Mouse (Mus musculus) thymus, adult 2 months (tissue): Measurements from ENCODE around the gene Atxn3. TPM values are rescaled to one million over a fixed set of nuclear protein-coding genes. Genes with fewer than 3 reads are reported as not detected.

Experiments used
- DNase-seq: peaks from one replicate; pipeline ENCODE4 v3.0.0; 2021
- H3K27ac ChIP-seq: fragments of 200-500 bp; 2 replicates; pipeline ENCODE4 v1.5.1; 2012; ENCODE audit warnings: low read length, control low read depth; ENCODE audit not compliant: control insufficient read depth, insufficient read depth
- H3K27me3 ChIP-seq: fragments of 200-500 bp; 2 replicates; pipeline ENCODE4 v1.6.1; 2012; ENCODE audit warnings: mild to moderate bottlenecking, low read length, moderate library complexity, mixed read lengths; ENCODE audit not compliant: control insufficient read depth, insufficient read depth
- H3K36me3 ChIP-seq: fragments of 200-500 bp; 2 replicates; pipeline ENCODE4 v1.6.1; 2012; ENCODE audit warnings: mild to moderate bottlenecking, low read length, moderate library complexity; ENCODE audit not compliant: control insufficient read depth, insufficient read depth
- H3K4me1 ChIP-seq: fragments of 200-500 bp; replicated peaks from 2 replicates; pipeline ENCODE4 v1.6.1; 2012; ENCODE audit warnings: low read length; ENCODE audit not compliant: control insufficient read depth, insufficient read depth
- H3K4me3 ChIP-seq: fragments of 200-500 bp; 2 replicates; pipeline ENCODE4 v1.5.1; 2012; ENCODE audit warnings: mild to moderate bottlenecking, low read length, control low read depth, moderate library complexity; ENCODE audit not compliant: control insufficient read depth, insufficient read depth
- CTCF ChIP-seq: fragments of 200-500 bp; IDR thresholded peaks from 2 replicates; pipeline ENCODE4 v1.5.1; 2012; ENCODE audit warnings: mild to moderate bottlenecking, control low read depth, low read length, moderate library complexity, borderline replicate concordance; ENCODE audit not compliant: control insufficient read depth, poor library complexity, insufficient read depth; ENCODE audit errors: extremely low read depth
- POLR2A ChIP-seq: fragments of 200-500 bp; IDR thresholded peaks from 2 replicates; pipeline ENCODE4 v1.6.1; 2012; ENCODE audit warnings: mild to moderate bottlenecking, low read length, control low read depth, moderate library complexity; ENCODE audit not compliant: control insufficient read depth, poor library complexity, insufficient read depth; ENCODE audit errors: extremely low read depth
- WGBS: fragments of 180-500 bp; shearing (Covaris S2); methylation state at CpG from one replicate; pipeline ENCODE4 v1.1.7; 2018; 5-methylcytosine and 5-hydroxymethylcytosine counted together
- polyA plus RNA-seq: library from polyadenylated mRNA; depleted of rRNA; stranded (reverse); fragments of >200 nt; gene quantifications from 2 replicates; pipeline ENCODE4 v1.2.3, GENCODE M21; 2012

The Atxn3 gene
- polyA plus RNA-seq, 1 experiment, result 6.0 TPM

DNA sequence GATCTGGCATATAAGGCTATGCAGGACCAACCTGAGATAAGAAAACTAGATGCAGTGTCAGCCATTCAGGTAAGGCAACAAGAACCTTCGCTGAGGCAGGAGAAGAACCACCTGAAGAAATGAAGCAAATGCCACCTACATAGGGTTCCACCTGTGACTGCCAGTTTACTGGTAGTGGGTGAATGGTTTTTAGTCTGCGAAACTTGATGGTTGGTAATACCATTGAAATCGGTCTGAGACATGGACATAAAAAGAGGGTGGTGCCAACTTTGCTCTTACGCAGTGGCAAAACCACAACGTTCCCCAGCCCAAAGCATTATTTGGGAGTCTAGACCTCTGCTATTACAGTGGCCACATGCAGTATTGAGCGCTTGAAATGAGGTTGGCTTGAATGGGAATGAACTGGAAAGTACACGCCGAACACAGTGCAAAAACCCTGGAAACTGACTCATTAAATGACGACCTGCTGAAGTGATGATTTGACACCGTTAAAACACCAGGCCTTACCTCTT is 19.4 kb upstream of the Atxn3 start:
- Histone ChIP-seq H3K36me3 (no peaks in the 10 kb centered on the region; the same call in 1 of the 2 replicates), H3K27me3 (no peaks in the 10 kb centered on the region), H3K27ac (no peak overlapping the region), H3K4me3 (no peak overlapping the region), H3K4me1 (peaks cover 5% of the 10 kb centered on the region)
- TF ChIP-seq POLR2A (no peak), CTCF (no peak)
- 90% methylated on average over 10 of the region's 10 CpGs for WGBS
- DNase-seq, result no peak

DNA sequence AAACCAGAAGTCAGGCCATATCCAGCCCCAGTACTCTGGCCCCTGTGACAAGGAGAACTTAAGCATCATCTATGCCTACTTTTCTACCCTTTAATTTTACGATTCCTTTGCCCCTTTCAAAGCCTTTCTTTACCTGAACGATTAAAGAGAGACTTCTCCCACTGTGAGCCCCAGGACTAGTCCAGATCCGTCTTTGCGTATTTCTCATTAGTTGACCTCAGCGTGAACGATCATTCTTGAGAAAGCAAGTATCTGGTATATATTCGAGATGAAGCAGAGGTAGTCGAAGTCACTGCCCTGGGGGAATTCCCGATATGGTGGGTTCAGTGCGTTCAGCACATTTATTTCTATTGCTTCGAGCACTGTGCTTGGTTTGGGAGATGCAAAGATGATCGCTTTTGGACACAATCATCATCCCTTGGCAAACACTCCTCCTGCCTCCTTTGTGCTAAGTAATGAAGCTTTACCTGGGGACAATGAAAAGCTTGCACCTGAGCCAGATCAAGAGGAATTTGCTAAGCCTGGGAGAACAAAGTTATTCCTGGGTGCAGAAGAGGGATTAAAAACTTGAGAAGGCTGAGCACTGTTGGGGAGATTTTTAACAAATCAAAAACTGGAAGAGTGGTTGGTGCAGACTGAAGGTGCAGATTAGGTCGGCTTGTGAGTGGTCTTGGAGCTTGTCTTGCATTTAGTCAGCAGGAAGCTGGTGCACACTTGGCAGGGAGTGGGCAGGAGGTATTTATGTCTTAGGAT is 18.8 kb upstream of the Atxn3 start:
- H3K36me3 ChIP-seq, result no peaks in the 10 kb centered on the region
- peak overlapping the region; percentile 85; the same call in 1 of the 2 replicates for H3K4me3 ChIP-seq
- DNase-seq, result no peak
- no peaks in the 10 kb centered on the region for H3K27me3 ChIP-seq
- no peak for TF ChIP-seq POLR2A
- TF ChIP-seq CTCF, result no peak
- whole genome bisulfite sequencing, result 7% methylated on average over 13 of the region's 13 CpGs
- peaks cover 5% of the 10 kb centered on the region for H3K4me1 ChIP-seq
- no peak overlapping the region for H3K27ac ChIP-seq

DNA sequence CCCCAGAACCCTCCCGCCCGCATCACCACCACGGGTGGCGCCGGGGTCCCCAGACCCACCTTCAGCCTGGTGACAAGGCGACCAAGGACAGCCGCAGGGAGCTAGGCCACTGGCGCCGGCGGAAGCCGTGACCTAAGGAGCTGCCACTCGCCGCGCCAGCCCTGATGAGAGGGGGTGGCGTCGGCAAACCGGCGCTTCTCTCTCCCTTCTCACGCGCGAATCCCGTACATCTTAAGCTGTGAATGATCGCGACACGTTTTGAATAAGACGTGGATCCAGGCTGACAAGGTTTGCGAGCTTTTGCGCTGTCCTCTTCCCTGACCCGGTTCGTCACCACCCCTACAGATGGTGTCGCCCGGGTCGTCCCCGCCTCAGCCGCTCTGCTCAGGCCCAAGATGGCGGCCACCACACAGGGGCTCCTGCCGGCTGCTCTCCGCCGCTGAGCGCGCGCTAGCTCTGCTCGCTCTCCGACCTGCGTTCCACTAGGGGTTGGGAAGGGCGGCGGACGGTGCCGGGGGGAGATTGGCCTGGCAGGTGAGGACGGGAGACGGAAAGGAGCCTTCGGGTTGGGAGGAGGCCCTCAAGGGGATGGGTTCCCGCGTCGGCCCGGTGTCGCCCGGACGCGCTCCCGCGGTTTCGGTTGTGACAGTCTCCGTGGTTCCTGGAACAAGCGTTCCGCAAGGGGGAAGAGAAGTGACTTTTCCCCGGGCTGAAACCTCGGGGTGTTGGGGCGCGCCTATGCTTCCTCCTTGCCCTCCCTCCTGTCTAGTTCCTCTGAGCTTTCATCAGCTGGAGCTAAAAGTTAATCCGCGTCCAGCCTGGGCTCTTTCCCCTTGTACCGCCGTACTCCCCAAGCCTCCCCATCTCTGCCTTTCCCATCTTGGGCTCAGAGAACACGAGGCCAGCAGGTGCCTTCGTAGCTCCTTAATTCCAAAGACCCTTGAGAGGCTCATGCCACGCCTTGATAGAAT is 17.8 kb upstream of the Atxn3 start, which contains the start of gene Cpsf2:
TSS of gene Cpsf2 (plus strand) at position 388 of the 971 bp plus-strand sequence.
- Histone ChIP-seq H3K4me1 (peaks cover 5% of the 10 kb centered on the region), H3K27me3 (no peaks in the 10 kb centered on the region), H3K36me3 (no peaks in the 10 kb centered on the region), H3K27ac (peak within 1 kb of the TSS; percentile 63), H3K4me3 (peak within 1 kb of the TSS; percentile 85)
- WGBS, result under 1% methylated on average over 77 of the region's 77 CpGs
- DNase-seq, result peak; percentile 80
- TF ChIP-seq POLR2A (peak; percentile 70), CTCF (no peak)

DNA sequence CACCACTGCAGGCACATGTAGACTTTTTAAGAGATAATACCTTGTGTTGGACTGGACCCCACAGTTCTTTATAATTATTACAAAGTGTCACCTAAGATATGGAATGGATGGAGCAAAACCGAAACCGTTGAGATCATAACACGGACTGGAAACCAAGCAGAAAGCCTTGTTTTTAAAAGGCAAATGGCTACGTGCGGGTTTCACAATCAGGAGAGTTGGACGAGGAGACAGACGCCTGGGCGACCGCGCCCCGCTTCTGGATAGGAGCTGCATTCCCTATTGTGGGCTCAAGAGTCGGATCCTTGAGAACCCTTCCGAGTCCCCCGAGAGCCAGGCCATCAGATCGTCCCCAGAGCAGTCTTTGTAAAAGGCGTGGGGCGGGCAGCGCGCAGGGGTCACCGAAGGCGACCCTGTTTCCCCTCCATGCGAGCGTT is 17.1 kb upstream of the Atxn3 start:
- 0% methylated on average over 23 of the region's 23 CpGs for WGBS
- Histone ChIP-seq H3K36me3 (no peaks in the 10 kb centered on the region; the same call in 1 of the 2 replicates), H3K27ac (peak overlapping the region; percentile 21; the same call in 1 of the 2 replicates), H3K27me3 (no peaks in the 10 kb centered on the region), H3K4me1 (peaks cover 5% of the 10 kb centered on the region), H3K4me3 (peak overlapping the region; percentile 85)
- TF ChIP-seq POLR2A (no peak), CTCF (no peak)
- DNase-seq, result no peak

DNA sequence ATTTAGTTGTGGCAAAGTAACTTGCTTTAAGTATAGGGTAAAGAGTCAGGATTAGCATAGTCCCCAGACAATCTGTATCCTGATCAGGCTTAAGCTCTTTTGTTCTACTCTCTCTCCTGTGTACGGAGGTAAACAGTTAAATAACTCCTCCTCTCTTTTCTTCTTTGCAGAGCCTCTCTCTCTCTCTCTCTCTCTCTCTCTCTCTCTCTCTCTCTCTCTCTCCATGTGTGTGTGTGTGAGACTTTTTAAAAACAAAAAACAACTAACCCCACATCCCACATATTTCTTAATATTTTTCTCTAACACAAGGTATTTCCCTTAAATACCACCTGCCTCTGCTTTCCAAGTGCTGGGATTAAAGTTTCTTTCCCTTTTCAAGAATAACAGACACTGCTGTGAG is 16.5 kb upstream of the Atxn3 start:
- 5% methylated on average over 1 of the region's 1 CpGs for WGBS
- no peaks in the 10 kb centered on the region for H3K27me3 ChIP-seq
- peaks cover 5% of the 10 kb centered on the region for H3K36me3 ChIP-seq
- no peak overlapping the region for H3K4me3 ChIP-seq
- TF ChIP-seq CTCF, result no peak
- TF ChIP-seq POLR2A, result no peak
- no peak overlapping the region for H3K27ac ChIP-seq
- H3K4me1 ChIP-seq, result peaks cover 5% of the 10 kb centered on the region
- DNase-seq, result no peak

DNA sequence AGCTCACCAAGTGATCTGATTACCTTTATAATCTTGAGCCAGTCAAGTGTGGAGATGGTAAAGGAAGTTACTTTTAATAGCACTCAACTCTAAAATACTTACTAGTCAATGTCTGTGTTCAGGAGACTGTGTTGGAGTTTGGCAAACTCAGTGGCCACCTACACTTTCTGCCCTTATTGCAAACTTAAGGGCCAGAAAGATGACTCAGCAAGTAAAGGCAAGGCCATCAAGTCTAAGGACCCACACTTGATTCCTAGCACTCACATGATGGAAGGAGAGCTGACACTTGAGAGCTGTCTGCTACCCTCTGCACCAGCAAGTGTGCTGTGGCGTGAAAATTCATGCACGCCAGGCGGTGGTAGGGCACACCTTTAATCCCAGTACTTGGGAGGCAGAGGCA is 14.2 kb upstream of the Atxn3 start:
- Histone ChIP-seq H3K27me3 (no peaks in the 10 kb centered on the region), H3K36me3 (peaks cover 5% of the 10 kb centered on the region), H3K27ac (no peak overlapping the region), H3K4me3 (no peak overlapping the region), H3K4me1 (peaks cover 5% of the 10 kb centered on the region)
- no peak for DNase-seq
- no peak for TF ChIP-seq CTCF
- TF ChIP-seq POLR2A, result no peak
- WGBS, result 98% methylated on average over 3 of the region's 3 CpGs
